Mouse (Mus musculus) spleen, adult 2 months (tissue): ENCODE results near the gene Ecm2. TPM values are rescaled to one million over a fixed set of nuclear protein-coding genes. Genes with fewer than 3 reads are reported as not detected.

Experiments used
- DNase-seq, 2 experiments: peaks; one replicate each; pipeline versions ENCODE4 v3.0.0 to v3.0.0-alpha.2; 2012 to 2021; ENCODE audit warnings: low spot score in 2 of 2, low read depth in 1 of 2
- H3K27ac ChIP-seq: fragments of 200-500 bp; 2 replicates; pipeline ENCODE4 v1.5.1; 2012; ENCODE audit warnings: low read length, inconsistent platforms; ENCODE audit not compliant: insufficient read depth
- H3K27me3 ChIP-seq: fragments of 200-500 bp; 2 replicates; pipeline ENCODE4 v1.6.1; 2012; ENCODE audit warnings: mild to moderate bottlenecking, moderate library complexity, low read length, inconsistent platforms; ENCODE audit not compliant: control insufficient read depth, insufficient read depth
- H3K36me3 ChIP-seq: fragments of 200-500 bp; 2 replicates; pipeline ENCODE4 v1.6.1; 2012; ENCODE audit warnings: mild to moderate bottlenecking, low read length, inconsistent platforms; ENCODE audit not compliant: control insufficient read depth, insufficient read depth
- H3K4me1 ChIP-seq: fragments of 200-500 bp; 2 replicates; pipeline ENCODE4 v1.6.1; 2011; ENCODE audit warnings: inconsistent platforms; ENCODE audit not compliant: control insufficient read depth, insufficient read depth, insufficient read length
- H3K4me3 ChIP-seq: fragments of 200-500 bp; 2 replicates; pipeline ENCODE4 v1.5.1; 2011; ENCODE audit warnings: mild to moderate bottlenecking, inconsistent platforms; ENCODE audit not compliant: insufficient read depth, insufficient read length; ENCODE audit errors: extremely low read depth
- CTCF ChIP-seq: fragments of 200-500 bp; IDR thresholded peaks from 2 replicates; pipeline ENCODE4 v1.5.1; 2011; ENCODE audit warnings: mild to moderate bottlenecking, inconsistent platforms; ENCODE audit not compliant: insufficient read depth, insufficient read length, insufficient replicate concordance; ENCODE audit errors: extremely low read depth
- POLR2A ChIP-seq: fragments of 200-500 bp; IDR thresholded peaks from 2 replicates; pipeline ENCODE4 v1.6.1; 2011; ENCODE audit warnings: low read depth, low read length, inconsistent platforms
- WGBS: fragments of 180-500 bp; shearing (Covaris S2); methylation state at CpG from one replicate; pipeline ENCODE4 v1.1.7; 2018; 5-methylcytosine and 5-hydroxymethylcytosine counted together
- polyA plus RNA-seq: library from polyadenylated mRNA; depleted of rRNA; stranded (reverse); fragments of >200 nt; gene quantifications from 2 replicates; pipeline ENCODE4 v1.2.3, GENCODE M21; 2012; rRNA removed

Ecm2 gene
- polyA plus RNA-seq, 1 experiment: 0.14 TPM

GRCm38 (mm10) chr13:49559185-49559584 lies 54.6 kb downstream of the Ecm2 start:
- no peak for DNase-seq

GRCm38 (mm10) chr13:49560886-49561285 lies 56.3 kb downstream of the Ecm2 start:
- no peaks in the 10 kb centered on the region for H3K36me3 ChIP-seq
- no peak for DNase-seq
- no peaks in the 10 kb centered on the region for H3K4me1 ChIP-seq
- H3K27ac ChIP-seq: no peak overlapping the region
- TF ChIP-seq CTCF: no peak
- TF ChIP-seq POLR2A: no peak
- H3K27me3 ChIP-seq: no peaks in the 10 kb centered on the region
- no peak overlapping the region for H3K4me3 ChIP-seq
- WGBS: 32% methylated on average over 2 of the region's 2 CpGs

More at GRCm38 (mm10) chr13:49559185-49559584, 54.6 kb downstream of the Ecm2 start:
- TF ChIP-seq CTCF: no peak
- TF ChIP-seq POLR2A: no peak
- 56% methylated on average over 2 of the region's 2 CpGs for WGBS
- no peaks in the 10 kb centered on the region for H3K4me1 ChIP-seq
- H3K4me3 ChIP-seq: no peak overlapping the region
- no peaks in the 10 kb centered on the region for H3K36me3 ChIP-seq
- no peak overlapping the region for H3K27ac ChIP-seq
- no peaks in the 10 kb centered on the region for H3K27me3 ChIP-seq

GRCm38 (mm10) chr13:49564347-49564746 lies 59.7 kb downstream of the Ecm2 start:
- no peaks in the 10 kb centered on the region for H3K36me3 ChIP-seq
- DNase-seq: no peak
- no peaks in the 10 kb centered on the region for H3K4me1 ChIP-seq
- whole genome bisulfite sequencing: 88% methylated on average over 1 of the region's 1 CpGs
- no peak for TF ChIP-seq CTCF
- no peak for TF ChIP-seq POLR2A
- H3K4me3 ChIP-seq: no peak overlapping the region
- H3K27ac ChIP-seq: no peak overlapping the region
- H3K27me3 ChIP-seq: no peaks in the 10 kb centered on the region

GRCm38 (mm10) chr13:49570371-49570770 lies 65.8 kb downstream of the Ecm2 start:
- Histone ChIP-seq H3K4me3 (no peak overlapping the region), H3K27me3 (no peaks in the 10 kb centered on the region), H3K36me3 (no peaks in the 10 kb centered on the region), H3K4me1 (no peaks in the 10 kb centered on the region), H3K27ac (no peak overlapping the region)
- TF ChIP-seq POLR2A: no peak
- TF ChIP-seq CTCF: no peak
- no peak for DNase-seq
- 94% methylated on average over 3 of the region's 3 CpGs for WGBS

GRCm38 (mm10) chr13:49571418-49571817 lies 66.8 kb downstream of the Ecm2 start:
- Histone ChIP-seq H3K4me3 (no peak overlapping the region), H3K4me1 (no peaks in the 10 kb centered on the region), H3K27ac (no peak overlapping the region), H3K27me3 (no peaks in the 10 kb centered on the region), H3K36me3 (no peaks in the 10 kb centered on the region)
- DNase-seq: no peak
- TF ChIP-seq CTCF: no peak
- no peak for TF ChIP-seq POLR2A
- WGBS: 84% methylated on average over 2 of the region's 2 CpGs

- H3K4me3 ChIP-seq: no peak within 1 kb of the TSS
- no peaks in the 10 kb centered on the region for H3K4me1 ChIP-seq
- no peaks in the 10 kb centered on the region for H3K36me3 ChIP-seq
- 86% methylated on average over 8 of the region's 8 CpGs for WGBS
- no peak for DNase-seq
- TF ChIP-seq POLR2A: no peak
- TF ChIP-seq CTCF: no peak
- no peak within 1 kb of the TSS for H3K27ac ChIP-seq
- H3K27me3 ChIP-seq: no peaks in the 10 kb centered on the region
Measured at GRCm38 (mm10) chr13:49581541-49582530, 77.2 kb downstream of the Ecm2 start, which contains the start of gene Omd. Omd (plus strand) TSS chr13:49582462.

Other genes with a start within 250 kb of the Ecm2 start
- 21.3 and 22.0 TPM in 2 replicates for gene Fgd3, start 184.5 kb upstream of the Ecm2 start, polyA plus RNA-seq
- gene Bicd2, start 163.2 kb upstream of the Ecm2 start, polyA plus RNA-seq: 19.4 and 21.0 TPM in 2 replicates
- gene Ippk, start 83.6 kb upstream of the Ecm2 start, polyA plus RNA-seq: 1.8 and 2.2 TPM in 2 replicates
- gene Tes3-ps, start 11.5 kb upstream of the Ecm2 start, polyA plus RNA-seq: not detected in 2 replicates
- 0.07 TPM in 1 of 2 replicates, not detected in the other for gene Aspn, start 39.6 kb downstream of the Ecm2 start, polyA plus RNA-seq
- 0.06 TPM in 1 of 2 replicates, not detected in the other for gene Omd, start 77.7 kb downstream of the Ecm2 start, polyA plus RNA-seq
- gene Ogn, start 103.2 kb downstream of the Ecm2 start, polyA plus RNA-seq: 0.45 and 0.61 TPM in 2 replicates
- gene Cenpp, start 148.0 kb downstream of the Ecm2 start, polyA plus RNA-seq: 0.23 and 0.29 TPM in 2 replicates
- gene Nol8, start 148.3 kb downstream of the Ecm2 start, polyA plus RNA-seq: 0.87 and 1.4 TPM in 2 replicates
- 11.5 and 11.8 TPM in 2 replicates for gene Iars, start 177.3 kb downstream of the Ecm2 start, polyA plus RNA-seq